Mouse (Mus musculus) common myeloid progenitor, adult 5-6 weeks (primary cell): ENCODE results near the gene Phactr1. TPM values are rescaled to one million over a fixed set of nuclear protein-coding genes. Genes with fewer than 3 reads are reported as not detected.
A peak's percentile ranks its signal among the peaks of the same experiment; 100 is the strongest.
"Not testable (repeated sequence)": the region's sequence is repeated elsewhere in the genome, so short reads cannot be mapped to it uniquely, and the experiment has no call there.

Source experiments
- ATAC-seq: replicated peaks from 2 replicates; pipeline ENCODE4 v1.8.0; 2016; ENCODE audit warnings: low read depth, mild to moderate bottlenecking, moderate TSS enrichment, inconsistent platforms; ENCODE audit not compliant: poor library complexity, severe bottlenecking
- total RNA-seq: library from RNA; stranded (forward); fragments of 200-1000, 187-1606 nt; gene quantifications from 2 replicates; pipeline ENCODE4 v1.2.3, GENCODE M21; 2017

Gene Phactr1
- total RNA-seq, 1 experiment from 2014 or later, result 0.55 TPM

- peak; percentile 45 for ATAC-seq
These were observed 236.0 kb downstream of the Phactr1 start for GRCm38 (mm10) chr13:42916194-42917033.

GRCm38 (mm10) chr13:42917251-42917650 is 236.8 kb downstream of the Phactr1 start:
- ATAC-seq, result no peak

DNA sequence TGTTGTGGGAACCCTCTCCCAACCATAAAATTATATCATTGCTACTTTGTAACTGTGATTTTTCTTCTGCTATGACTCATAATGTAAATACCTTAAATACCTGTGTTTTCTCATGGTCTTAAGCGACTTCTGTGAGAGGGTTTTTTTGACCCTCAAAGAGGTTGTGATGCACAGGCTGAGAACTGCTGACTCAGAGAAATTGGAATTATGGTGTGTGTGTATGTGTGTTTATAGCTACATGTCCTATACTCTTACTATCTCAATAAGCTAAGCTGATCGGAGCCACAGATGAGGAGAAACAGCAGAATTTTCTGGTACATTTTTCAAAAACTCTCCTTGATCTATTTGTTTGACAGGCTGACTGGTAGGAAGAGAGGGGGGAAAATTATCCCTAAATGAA is 239.6 kb downstream of the Phactr1 start:
- ATAC-seq, result no peak

DNA sequence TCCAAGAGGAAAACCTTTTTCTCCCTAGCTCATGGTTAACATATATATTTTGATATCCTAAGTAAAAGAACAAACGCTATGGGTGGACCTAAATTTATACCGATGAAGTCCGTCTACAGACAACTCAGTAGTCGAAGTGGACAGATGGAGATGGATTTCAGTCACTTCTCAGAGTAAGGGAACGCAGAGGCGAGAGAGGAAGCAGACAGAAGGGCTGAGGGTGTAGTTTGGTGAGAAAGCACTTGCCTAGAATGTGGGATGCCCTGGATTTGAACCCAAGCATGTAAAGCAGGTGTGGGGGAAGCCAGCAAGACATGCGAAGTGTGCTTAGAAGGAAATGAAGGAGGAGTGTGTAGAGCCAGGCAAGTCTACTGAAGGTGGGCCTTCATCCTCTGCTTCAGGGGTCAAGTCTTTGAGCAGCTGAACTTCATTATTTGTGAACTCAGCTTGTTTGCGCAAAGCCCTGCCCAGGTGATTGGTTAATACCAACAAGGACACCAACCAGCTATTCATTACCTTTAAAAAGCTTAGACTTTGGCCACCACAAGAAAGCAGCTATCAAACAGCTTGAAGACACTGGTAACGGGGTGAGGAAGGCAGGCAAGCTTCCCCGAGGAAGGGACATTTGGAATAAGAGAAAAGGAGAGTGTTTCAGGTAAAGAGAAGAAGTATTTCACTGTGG is 241.5 kb downstream of the Phactr1 start:
- no peak for ATAC-seq

- ATAC-seq, result no peak
These were observed 247.4 kb downstream of the Phactr1 start for GRCm38 (mm10) chr13:42927778-42928177.

GRCm38 (mm10) chr13:42929529-42930235 is 249.3 kb downstream of the Phactr1 start:
- ATAC-seq, result no peak

DNA sequence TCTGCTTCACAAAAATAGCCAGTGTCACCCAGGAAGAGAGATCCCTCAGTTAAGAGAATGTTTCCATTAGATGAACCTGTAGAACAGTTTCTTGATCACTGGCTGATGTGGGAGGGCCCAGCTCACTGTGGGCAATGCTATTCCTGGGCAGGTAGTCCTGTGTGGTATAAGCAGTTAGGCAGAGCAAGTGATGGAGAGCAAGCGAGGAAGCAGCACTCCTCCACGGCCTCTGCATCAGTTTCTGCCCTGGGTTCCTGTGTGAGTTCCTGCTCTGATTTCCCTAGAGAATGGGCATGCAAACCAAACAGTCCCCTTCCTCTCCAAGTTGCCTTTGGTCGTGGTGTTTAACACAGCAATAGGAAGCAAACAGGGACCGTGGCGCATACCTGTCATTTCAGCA is 251.6 kb downstream of the Phactr1 start:
- ATAC-seq, result no peak

DNA sequence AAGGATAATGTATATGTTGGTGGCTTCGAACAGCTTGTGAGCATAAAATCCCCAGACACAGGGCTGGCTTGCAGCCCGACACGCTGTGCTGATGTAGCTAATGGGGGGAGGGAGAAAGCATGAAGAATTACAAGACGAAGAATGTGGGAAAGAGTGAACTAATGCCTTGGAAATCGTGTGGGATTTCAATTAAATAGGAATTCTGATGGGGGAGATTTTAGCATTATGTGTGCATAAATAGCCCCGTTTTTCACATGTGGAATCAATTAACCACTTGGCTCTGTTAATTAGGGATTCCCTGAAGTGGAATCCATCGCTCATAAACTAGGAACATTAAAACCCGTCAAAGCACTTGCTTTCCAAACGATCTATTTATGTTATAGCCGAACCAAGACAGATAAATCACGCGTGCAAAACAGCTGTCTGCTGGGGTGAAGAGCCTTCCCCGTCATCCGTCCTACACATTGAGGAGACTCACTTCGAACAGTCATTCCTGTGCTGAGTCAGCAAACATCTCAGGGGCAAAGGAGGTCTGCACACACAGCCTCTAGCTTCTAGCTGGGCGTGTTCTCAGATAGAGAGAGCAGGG is 254.2 kb downstream of the Phactr1 start:
- ATAC-seq, result no peak

- ATAC-seq, result no peak
These were observed 257.4 kb downstream of the Phactr1 start for GRCm38 (mm10) chr13:42937871-42938270.

DNA sequence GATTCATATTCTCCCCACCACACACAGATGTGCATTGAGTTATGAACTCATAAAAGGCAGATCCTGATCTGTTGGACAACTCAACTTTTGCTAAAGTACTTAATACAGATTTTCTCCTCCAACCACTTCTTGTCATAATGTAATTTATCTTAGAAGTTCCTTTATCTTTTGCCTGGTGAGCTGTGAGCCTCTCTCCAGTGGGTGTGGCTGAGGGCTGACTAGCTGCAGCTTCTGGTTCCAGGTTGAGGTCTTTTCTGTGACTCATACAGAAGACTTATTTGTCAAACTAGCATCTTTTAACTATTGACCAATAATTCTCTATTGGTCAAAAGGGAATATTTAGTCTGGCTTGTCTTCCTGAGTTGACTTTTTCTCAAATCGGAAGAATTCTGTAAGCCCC is 257.9 kb downstream of the Phactr1 start:
- no peak for ATAC-seq

- ATAC-seq, result no peak
These were observed 259.8 kb downstream of the Phactr1 start for GRCm38 (mm10) chr13:42940271-42940670.

DNA sequence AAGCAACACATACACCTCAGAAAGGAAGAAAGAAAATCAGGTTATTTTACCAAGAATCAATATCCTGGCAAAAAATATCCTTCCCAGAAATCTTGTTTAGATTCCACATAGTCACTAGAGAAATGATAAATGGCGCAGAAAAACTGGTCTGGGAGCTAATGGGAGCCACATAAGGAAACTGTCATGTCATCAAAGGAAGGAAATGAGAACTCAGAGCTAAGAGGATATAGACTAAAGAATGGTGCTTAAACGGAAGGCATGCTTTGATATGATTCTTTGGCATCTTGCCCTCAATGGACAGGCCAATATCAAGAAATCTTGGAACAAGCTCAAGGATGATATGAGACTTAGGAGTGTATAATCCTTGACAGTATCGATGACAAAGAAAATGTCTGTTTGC is 263.7 kb downstream of the Phactr1 start:
- no peak for ATAC-seq

- ATAC-seq, result not testable (repeated sequence)
These were observed 264.8 kb downstream of the Phactr1 start for GRCm38 (mm10) chr13:42945201-42945600.

GRCm38 (mm10) chr13:42948717-42949265 is 268.4 kb downstream of the Phactr1 start:
- no peak for ATAC-seq

GRCm38 (mm10) chr13:42949336-42949735 is 268.9 kb downstream of the Phactr1 start:
- no peak for ATAC-seq

DNA sequence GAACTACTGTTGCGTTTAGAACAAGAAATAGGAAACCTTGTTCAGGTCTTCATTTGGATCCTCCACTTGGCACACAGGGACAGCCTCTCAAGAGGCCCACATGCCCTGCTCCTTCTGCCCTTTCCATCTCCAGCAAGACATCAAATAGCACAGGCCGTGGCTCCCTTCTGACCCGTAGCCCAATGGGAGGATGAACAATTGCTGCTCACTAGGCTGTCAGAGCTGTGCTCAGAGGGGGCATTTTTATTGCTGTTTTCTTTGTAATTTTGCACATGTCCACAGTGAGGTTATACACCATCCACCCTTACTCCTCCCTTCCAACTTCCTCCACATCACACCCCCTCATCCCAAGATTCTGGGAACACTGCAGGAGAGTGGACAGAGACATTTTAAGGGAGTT is 269.6 kb downstream of the Phactr1 start:
- ATAC-seq, result no peak

GRCm38 (mm10) chr13:42952037-42952721 is 271.8 kb downstream of the Phactr1 start:
- no peak for ATAC-seq

GRCm38 (mm10) chr13:42953071-42953470 is 272.6 kb downstream of the Phactr1 start:
- no peak for ATAC-seq

DNA sequence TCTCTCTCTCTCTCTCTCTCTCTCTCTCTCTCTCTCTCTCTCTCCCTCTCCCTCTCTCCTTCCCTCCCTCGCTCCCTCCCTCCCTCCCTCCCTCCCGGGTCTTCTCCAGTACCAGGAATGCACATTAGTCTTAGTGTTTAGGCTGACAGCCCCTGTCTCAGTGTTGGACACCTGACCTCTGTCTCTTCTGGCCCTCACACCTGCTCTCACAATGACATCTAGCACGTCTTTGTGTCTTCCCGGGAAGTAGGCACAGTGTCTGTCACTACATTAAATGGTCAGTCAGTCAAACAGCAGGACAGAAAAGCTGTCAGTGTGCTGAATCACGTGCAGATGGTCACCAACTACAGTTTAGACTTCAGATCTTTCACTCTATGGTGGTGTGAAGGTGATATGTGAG is 273.7 kb downstream of the Phactr1 start:
- ATAC-seq, result no peak

DNA sequence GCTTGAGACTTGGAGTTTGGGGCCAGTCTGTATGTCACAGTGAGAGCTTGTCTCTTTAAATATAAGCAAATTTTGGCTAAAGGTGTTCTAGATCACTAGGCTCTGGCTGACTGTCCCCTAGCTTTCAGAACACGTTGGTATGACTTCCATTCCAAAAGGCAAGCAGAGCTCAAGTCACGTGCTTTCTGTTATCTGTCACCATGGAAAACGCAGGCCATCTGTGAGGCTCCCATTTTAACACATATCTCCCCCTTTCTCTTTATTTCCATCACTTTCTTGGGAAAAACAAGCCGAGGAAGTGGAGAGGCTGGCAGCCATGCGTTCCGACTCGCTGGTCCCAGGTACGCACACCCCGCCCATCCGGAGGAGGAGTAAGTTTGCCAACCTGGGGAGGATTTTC is 275.9 kb downstream of the Phactr1 start:
- no peak for ATAC-seq
